Mouse (Mus musculus) bone marrow macrophage, adult 2 months (primary cell): ENCODE measurements around the gene Bora.

Source experiments
- CTCF ChIP-seq: IDR thresholded peaks from 2 replicates; pipeline ENCODE4 v1.5.1; 2012; ENCODE audit warnings: low read depth, mild to moderate bottlenecking, low read length, moderate library complexity
- POLR2A ChIP-seq: IDR thresholded peaks from 2 replicates; pipeline ENCODE4 v1.6.1; 2012; ENCODE audit warnings: mild to moderate bottlenecking, low read depth, low read length, borderline replicate concordance

DNA sequence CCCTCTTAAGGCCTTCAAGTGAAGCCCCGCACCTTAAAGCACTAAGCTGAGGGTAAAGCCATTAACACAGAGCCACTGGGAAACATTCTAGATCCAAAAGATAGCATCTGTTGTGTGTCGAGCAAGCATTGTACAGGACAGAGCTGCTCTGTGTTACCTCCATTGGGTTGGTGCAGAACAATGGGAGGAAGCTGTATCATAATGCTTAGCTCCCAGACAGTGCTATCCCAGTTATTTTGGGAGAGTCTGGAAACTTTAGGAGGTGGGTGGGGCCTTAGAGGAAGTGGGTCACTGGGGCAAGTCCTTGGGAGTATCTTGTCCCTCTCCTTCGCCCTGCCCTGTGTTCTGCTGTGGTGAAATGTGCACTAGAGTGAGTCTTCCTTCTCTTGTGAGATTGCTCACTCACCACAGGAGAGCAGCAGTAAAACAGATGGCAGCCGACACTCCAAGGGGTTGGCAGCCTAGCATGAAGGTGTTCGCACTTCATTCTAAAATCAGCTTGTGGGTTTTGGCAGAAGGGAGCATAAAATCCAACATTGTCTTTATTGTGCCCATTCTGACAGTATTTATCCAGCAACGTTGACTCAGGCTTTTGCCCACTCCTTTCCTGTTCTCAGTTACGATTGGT lies 13.1 kb downstream of the Bora start:
- TF ChIP-seq POLR2A (no peak), CTCF (no peak)
